Mouse (Mus musculus): ENCODE results near the gene Glod4. TPM values are rescaled to one million over a fixed set of nuclear protein-coding genes. Genes with fewer than 3 reads are reported as not detected.
"Not testable (repeated sequence)": the region's sequence is repeated elsewhere in the genome, so short reads cannot be mapped to it uniquely, and the experiment has no call there.

Gene Glod4
- polyA plus RNA-seq, 1 experiment from 2014 or later: 126 TPM

- Histone ChIP-seq H3K9me3 (ENCODE audit: control insufficient read depth, low read length) (no peaks in the 10 kb centered on the region), H3K9ac (ENCODE audit: low read length) (peak within 1 kb of the TSS; percentile 84), H3K36me3 (ENCODE audit: control insufficient read depth, insufficient read depth, low read length) (peaks cover 17% of the 10 kb centered on the region), H3K4me1 (replicated peaks; ENCODE audit: control insufficient read depth, insufficient read depth, low read length) (peaks cover 19% of the 10 kb centered on the region), H3K27ac (ENCODE audit: low read length) (peak within 1 kb of the TSS; percentile 95), H3K4me2 (ENCODE audit: low read depth, low read length) (peak within 1 kb of the TSS; percentile 76), H3K27me3 (ENCODE audit: control insufficient read depth, insufficient read depth, low read depth, low read length) (no peaks in the 10 kb centered on the region), H3K4me3 (ENCODE audit: low read length) (peak within 1 kb of the TSS; percentile 79)
- WGBS: under 1% methylated on average over 34 of the region's 35 CpGs
- ATAC-seq (ENCODE audit: low read depth): peak; percentile 98
Measured at GRCm38 (mm10) chr11:76217390-76217800, 26.1 kb downstream of the Glod4 start, which contains the start of the genes Dbil5 and Gemin4. TSS of gene Dbil5 (plus strand) at chr11:76217608. TSS of gene Gemin4 (minus strand) at chr11:76217664.

GRCm38 (mm10) chr11:76216681-76217389, 26.7 kb downstream of the Glod4 start:
- H3K4me1 ChIP-seq (replicated peaks; ENCODE audit: control insufficient read depth, insufficient read depth, low read length): peaks cover 19% of the 10 kb centered on the region
- H3K4me3 ChIP-seq (ENCODE audit: low read length): peak overlapping the region; percentile 79
- 1% methylated on average over 33 of the region's 33 CpGs for WGBS
- no peaks in the 10 kb centered on the region for H3K27me3 ChIP-seq (ENCODE audit: control insufficient read depth, insufficient read depth, low read depth, low read length)
- H3K4me2 ChIP-seq (ENCODE audit: low read depth, low read length): peak overlapping the region; percentile 76
- peak overlapping the region; percentile 95 for H3K27ac ChIP-seq (ENCODE audit: low read length)
- no peaks in the 10 kb centered on the region for H3K9me3 ChIP-seq (ENCODE audit: control insufficient read depth, low read length)
- peaks cover 22% of the 10 kb centered on the region for H3K36me3 ChIP-seq (ENCODE audit: control insufficient read depth, insufficient read depth, low read length)
- ATAC-seq (ENCODE audit: low read depth): peak; percentile 70
- H3K9ac ChIP-seq (ENCODE audit: low read length): peak overlapping the region; percentile 84

GRCm38 (mm10) chr11:76216049-76216540, 27.4 kb downstream of the Glod4 start:
- H3K9ac ChIP-seq (ENCODE audit: low read length): peak overlapping the region; percentile 84
- peak overlapping the region; percentile 79 for H3K4me3 ChIP-seq (ENCODE audit: low read length)
- H3K27me3 ChIP-seq (ENCODE audit: control insufficient read depth, insufficient read depth, low read depth, low read length): no peaks in the 10 kb centered on the region
- H3K4me2 ChIP-seq (ENCODE audit: low read depth, low read length): peak overlapping the region; percentile 76
- 94% methylated on average over 5 of the region's 5 CpGs for WGBS
- H3K27ac ChIP-seq (ENCODE audit: low read length): peak overlapping the region; percentile 95
- no peak for ATAC-seq (ENCODE audit: low read depth)
- no peaks in the 10 kb centered on the region for H3K9me3 ChIP-seq (ENCODE audit: control insufficient read depth, low read length)
- peaks cover 23% of the 10 kb centered on the region for H3K36me3 ChIP-seq (ENCODE audit: control insufficient read depth, insufficient read depth, low read length)
- peaks cover 19% of the 10 kb centered on the region for H3K4me1 ChIP-seq (replicated peaks; ENCODE audit: control insufficient read depth, insufficient read depth, low read length)

GRCm38 (mm10) chr11:76215011-76215410, 28.5 kb downstream of the Glod4 start:
- no peak for ATAC-seq (ENCODE audit: low read depth)
- Histone ChIP-seq H3K36me3 (ENCODE audit: control insufficient read depth, insufficient read depth, low read length) (peaks cover 20% of the 10 kb centered on the region), H3K4me3 (ENCODE audit: low read length) (no peak overlapping the region), H3K27ac (ENCODE audit: low read length) (no peak overlapping the region; the same call in 1 of the 2 replicates), H3K4me2 (ENCODE audit: low read depth, low read length) (no peak overlapping the region), H3K4me1 (replicated peaks; ENCODE audit: control insufficient read depth, insufficient read depth, low read length) (peaks cover 19% of the 10 kb centered on the region), H3K27me3 (ENCODE audit: control insufficient read depth, insufficient read depth, low read depth, low read length) (no peaks in the 10 kb centered on the region), H3K9me3 (ENCODE audit: control insufficient read depth, low read length) (no peaks in the 10 kb centered on the region), H3K9ac (ENCODE audit: low read length) (no peak overlapping the region)
- WGBS: 75% methylated on average over 2 of the region's 2 CpGs

- peaks cover 20% of the 10 kb centered on the region for H3K36me3 ChIP-seq (ENCODE audit: control insufficient read depth, insufficient read depth, low read length)
- H3K27ac ChIP-seq (ENCODE audit: low read length): no peak overlapping the region
- ATAC-seq (ENCODE audit: low read depth): no peak
- H3K4me3 ChIP-seq (ENCODE audit: low read length): no peak overlapping the region
- 82% methylated on average over 5 of the region's 5 CpGs for WGBS
- no peak overlapping the region for H3K4me2 ChIP-seq (ENCODE audit: low read depth, low read length)
- H3K27me3 ChIP-seq (ENCODE audit: control insufficient read depth, insufficient read depth, low read depth, low read length): no peaks in the 10 kb centered on the region
- no peaks in the 10 kb centered on the region for H3K9me3 ChIP-seq (ENCODE audit: control insufficient read depth, low read length)
- H3K4me1 ChIP-seq (replicated peaks; ENCODE audit: control insufficient read depth, insufficient read depth, low read length): peaks cover 19% of the 10 kb centered on the region
- no peak overlapping the region for H3K9ac ChIP-seq (ENCODE audit: low read length)
Measured at GRCm38 (mm10) chr11:76213841-76214240, 29.7 kb downstream of the Glod4 start.

GRCm38 (mm10) chr11:76211595-76211994, 31.9 kb downstream of the Glod4 start:
- H3K9ac ChIP-seq (ENCODE audit: low read length); H3K27ac ChIP-seq (ENCODE audit: low read length); H3K4me3 ChIP-seq (ENCODE audit: low read length); H3K4me2 ChIP-seq (ENCODE audit: low read depth, low read length); H3K9me3 ChIP-seq (ENCODE audit: control insufficient read depth, low read length); ATAC-seq (ENCODE audit: low read depth); H3K27me3 ChIP-seq (ENCODE audit: control insufficient read depth, insufficient read depth, low read depth, low read length): not testable (repeated sequence)
- Histone ChIP-seq H3K4me1 (replicated peaks; ENCODE audit: control insufficient read depth, insufficient read depth, low read length) (peaks cover 15% of the 10 kb centered on the region), H3K36me3 (ENCODE audit: control insufficient read depth, insufficient read depth, low read length) (peaks cover 29% of the 10 kb centered on the region)
- WGBS: 80% methylated on average over 5 of the region's 6 CpGs

- Histone ChIP-seq H3K4me3 (ENCODE audit: low read length) (no peak overlapping the region), H3K36me3 (ENCODE audit: control insufficient read depth, insufficient read depth, low read length) (peaks cover 32% of the 10 kb centered on the region), H3K27me3 (ENCODE audit: control insufficient read depth, insufficient read depth, low read depth, low read length) (no peaks in the 10 kb centered on the region), H3K9ac (ENCODE audit: low read length) (no peak overlapping the region), H3K9me3 (ENCODE audit: control insufficient read depth, low read length) (no peaks in the 10 kb centered on the region), H3K4me1 (replicated peaks; ENCODE audit: control insufficient read depth, insufficient read depth, low read length) (peaks cover 4% of the 10 kb centered on the region), H3K4me2 (ENCODE audit: low read depth, low read length) (no peak overlapping the region), H3K27ac (ENCODE audit: low read length) (no peak overlapping the region; the same call in 1 of the 2 replicates)
- no peak for ATAC-seq (ENCODE audit: low read depth)
- WGBS: 57% methylated on average over 13 of the region's 13 CpGs
Measured at GRCm38 (mm10) chr11:76210228-76210985, 33.1 kb downstream of the Glod4 start.

GRCm38 (mm10) chr11:76206793-76207192, 36.7 kb downstream of the Glod4 start:
- no peak overlapping the region for H3K4me2 ChIP-seq (ENCODE audit: low read depth, low read length)
- H3K9me3 ChIP-seq (ENCODE audit: control insufficient read depth, low read length): no peaks in the 10 kb centered on the region
- no peak overlapping the region for H3K27ac ChIP-seq (ENCODE audit: low read length)
- no peak overlapping the region for H3K9ac ChIP-seq (ENCODE audit: low read length)
- peaks cover 13% of the 10 kb centered on the region for H3K36me3 ChIP-seq (ENCODE audit: control insufficient read depth, insufficient read depth, low read length)
- no peak for ATAC-seq (ENCODE audit: low read depth)
- H3K4me1 ChIP-seq (replicated peaks; ENCODE audit: control insufficient read depth, insufficient read depth, low read length): peaks cover 7% of the 10 kb centered on the region; the same call in 1 of the 2 replicates
- WGBS: 83% methylated on average over 5 of the region's 5 CpGs
- H3K4me3 ChIP-seq (ENCODE audit: low read length): no peak overlapping the region
- no peaks in the 10 kb centered on the region for H3K27me3 ChIP-seq (ENCODE audit: control insufficient read depth, insufficient read depth, low read depth, low read length)

Measured in lung, embryonic 16.5 days (tissue).